Mouse (Mus musculus): ENCODE data around the gene Nav1. TPM values are rescaled to one million over a fixed set of nuclear protein-coding genes. Genes with fewer than 3 reads are reported as not detected.
A peak's percentile ranks its signal among the peaks of the same experiment; 100 is the strongest.

Gene Nav1
- polyA plus RNA-seq, 1 experiment from 2014 or later = 38.1 TPM

GRCm38 (mm10) chr1:135520550-135521168 lies 86.4 kb downstream of the Nav1 start:
- Histone ChIP-seq H3K27ac (no peak overlapping the region), H3K9ac (replicated peaks) (no peak overlapping the region), H3K36me3 (peaks cover 9% of the 10 kb centered on the region), H3K4me3 (replicated peaks) (no peak overlapping the region), H3K27me3 (no peaks in the 10 kb centered on the region), H3K4me2 (replicated peaks) (no peak overlapping the region), H3K4me1 (replicated peaks) (peaks cover 30% of the 10 kb centered on the region), H3K9me3 (no peaks in the 10 kb centered on the region)
- ATAC-seq = no peak
- WGBS = 87% methylated on average over 13 of the region's 13 CpGs

DNA sequence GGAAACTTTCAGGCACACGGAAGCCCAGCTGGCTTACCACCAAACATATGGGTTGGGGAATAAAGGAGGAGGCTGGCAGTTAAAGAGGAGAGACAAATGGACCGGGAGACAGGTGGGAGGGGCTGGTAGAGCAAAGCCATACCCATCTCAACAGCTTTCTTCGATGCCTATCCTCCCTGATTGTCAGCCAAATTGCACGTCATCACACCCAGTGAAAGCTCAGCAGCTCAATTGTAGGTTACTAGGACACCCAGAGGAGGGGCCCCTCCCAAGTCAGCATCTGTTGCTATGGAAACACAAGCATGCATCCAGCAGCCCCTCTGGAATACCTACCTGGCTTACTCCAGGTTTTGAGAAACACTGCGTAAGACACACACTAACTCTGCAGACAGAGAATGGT lies 88.4 kb downstream of the Nav1 start:
- Histone ChIP-seq H3K4me2 (replicated peaks) (no peak overlapping the region; the same call in 1 of the 2 replicates), H3K9ac (replicated peaks) (no peak overlapping the region), H3K27ac (0 out of 2 replicates have a peak overlapping the region, but pooled peaks have one; percentile 4), H3K4me3 (replicated peaks) (no peak overlapping the region), H3K36me3 (peaks cover 9% of the 10 kb centered on the region), H3K9me3 (no peaks in the 10 kb centered on the region), H3K27me3 (no peaks in the 10 kb centered on the region), H3K4me1 (replicated peaks) (peaks cover 46% of the 10 kb centered on the region)
- ATAC-seq = peak; percentile 76
- 28% methylated on average over 5 of the region's 5 CpGs for WGBS

GRCm38 (mm10) chr1:135517469-135517868 lies 89.6 kb downstream of the Nav1 start:
- 87% methylated on average over 6 of the region's 6 CpGs for WGBS
- Histone ChIP-seq H3K4me1 (replicated peaks) (peaks cover 57% of the 10 kb centered on the region), H3K27me3 (no peaks in the 10 kb centered on the region)

DNA sequence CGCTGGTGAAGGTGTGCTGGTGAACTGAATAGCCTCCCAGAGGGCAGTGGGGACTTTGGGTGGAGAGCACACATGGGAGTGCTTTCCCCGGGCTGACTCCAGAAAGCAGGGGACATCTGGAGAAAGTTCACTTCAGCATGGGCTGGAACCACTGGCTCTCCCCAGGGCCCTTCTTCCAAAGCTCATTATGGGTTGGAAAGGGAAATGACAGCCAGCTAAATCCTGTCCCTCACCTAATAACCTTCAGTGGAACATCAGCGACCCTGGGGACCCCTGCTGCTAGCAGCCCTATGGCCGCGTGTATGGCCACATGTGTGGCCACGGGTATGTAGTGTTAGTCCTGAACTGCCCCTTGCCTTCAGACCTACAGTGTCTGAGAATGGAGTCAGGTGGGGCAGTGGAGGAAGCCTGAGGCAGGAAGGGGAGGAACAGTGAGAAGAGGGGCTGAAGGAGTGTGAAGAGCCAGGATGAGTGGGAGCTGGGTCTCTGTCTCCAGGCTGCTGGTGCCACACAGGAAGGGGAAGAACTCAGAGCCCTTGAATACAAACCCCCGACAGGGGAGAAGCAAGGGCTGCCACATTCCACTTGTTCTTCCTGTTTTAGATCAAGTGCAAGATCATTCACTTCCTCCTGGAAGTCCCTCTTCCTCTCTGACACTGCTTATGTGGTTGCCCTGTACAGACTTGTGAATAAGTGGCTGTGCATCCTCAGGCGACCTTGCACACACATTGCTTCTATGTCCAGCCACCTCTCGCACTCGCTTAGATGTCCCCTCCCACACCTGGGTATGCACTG lies 90.4 kb downstream of the Nav1 start:
- H3K27ac ChIP-seq = no peak overlapping the region
- H3K36me3 ChIP-seq = peaks cover 2% of the 10 kb centered on the region
- no peak overlapping the region for H3K4me2 ChIP-seq (replicated peaks)
- H3K4me3 ChIP-seq (replicated peaks) = no peak overlapping the region
- no peaks in the 10 kb centered on the region for H3K27me3 ChIP-seq
- peaks cover 61% of the 10 kb centered on the region for H3K4me1 ChIP-seq (replicated peaks)
- no peaks in the 10 kb centered on the region for H3K9me3 ChIP-seq
- H3K9ac ChIP-seq (replicated peaks) = no peak overlapping the region
- WGBS = 78% methylated on average over 10 of the region's 10 CpGs
- ATAC-seq = no peak

More at GRCm38 (mm10) chr1:135517469-135517868, 89.6 kb downstream of the Nav1 start:
- ATAC-seq = no peak
- Histone ChIP-seq H3K27ac (no peak overlapping the region), H3K4me3 (replicated peaks) (no peak overlapping the region), H3K9ac (replicated peaks) (no peak overlapping the region), H3K9me3 (no peaks in the 10 kb centered on the region), H3K4me2 (replicated peaks) (no peak overlapping the region), H3K36me3 (peaks cover 4% of the 10 kb centered on the region)

GRCm38 (mm10) chr1:135515633-135516238 lies 91.4 kb downstream of the Nav1 start:
- H3K4me1 ChIP-seq (replicated peaks) = peaks cover 70% of the 10 kb centered on the region

GRCm38 (mm10) chr1:135514913-135515632 lies 92.0 kb downstream of the Nav1 start:
- H3K4me2 ChIP-seq (replicated peaks) = no peak overlapping the region
- H3K27ac ChIP-seq = no peak overlapping the region
- no peaks in the 10 kb centered on the region for H3K9me3 ChIP-seq
- peaks cover 73% of the 10 kb centered on the region for H3K4me1 ChIP-seq (replicated peaks)
- WGBS = 72% methylated on average over 9 of the region's 9 CpGs
- H3K27me3 ChIP-seq = 0 out of 2 replicates have a peak, but pooled peaks cover 6% of the 10 kb centered on the region
- ATAC-seq = no peak
- H3K4me3 ChIP-seq (replicated peaks) = no peak overlapping the region
- no peak overlapping the region for H3K9ac ChIP-seq (replicated peaks)
- H3K36me3 ChIP-seq = no peaks in the 10 kb centered on the region

More at GRCm38 (mm10) chr1:135515633-135516238, 91.4 kb downstream of the Nav1 start:
- no peak overlapping the region for H3K4me2 ChIP-seq (replicated peaks)
- H3K4me3 ChIP-seq (replicated peaks) = no peak overlapping the region
- H3K27ac ChIP-seq = no peak overlapping the region
- no peak overlapping the region for H3K9ac ChIP-seq (replicated peaks)
- no peaks in the 10 kb centered on the region for H3K36me3 ChIP-seq
- no peak for ATAC-seq
- 84% methylated on average over 12 of the region's 12 CpGs for WGBS
- 0 out of 2 replicates have a peak, but pooled peaks cover 6% of the 10 kb centered on the region for H3K27me3 ChIP-seq
- H3K9me3 ChIP-seq = no peaks in the 10 kb centered on the region

GRCm38 (mm10) chr1:135514046-135514445 lies 93.0 kb downstream of the Nav1 start:
- Histone ChIP-seq H3K4me1 (replicated peaks) (peaks cover 78% of the 10 kb centered on the region), H3K9ac (replicated peaks) (no peak overlapping the region), H3K36me3 (no peaks in the 10 kb centered on the region), H3K4me3 (replicated peaks) (no peak overlapping the region), H3K4me2 (replicated peaks) (no peak overlapping the region), H3K27me3 (peaks cover 12% of the 10 kb centered on the region), H3K27ac (no peak overlapping the region; the same call in 1 of the 2 replicates), H3K9me3 (no peaks in the 10 kb centered on the region)
- WGBS = 69% methylated on average over 4 of the region's 4 CpGs
- no peak for ATAC-seq

- Histone ChIP-seq H3K4me2 (replicated peaks) (no peak overlapping the region), H3K9me3 (no peaks in the 10 kb centered on the region), H3K36me3 (no peaks in the 10 kb centered on the region), H3K27ac (no peak overlapping the region), H3K9ac (replicated peaks) (peak overlapping the region; percentile 5; the same call in 1 of the 2 replicates), H3K4me3 (replicated peaks) (no peak overlapping the region), H3K4me1 (replicated peaks) (peaks cover 78% of the 10 kb centered on the region), H3K27me3 (peaks cover 18% of the 10 kb centered on the region)
- no peak for ATAC-seq
- whole genome bisulfite sequencing = 59% methylated on average over 5 of the region's 5 CpGs
Measured at GRCm38 (mm10) chr1:135513464-135513863, 93.6 kb downstream of the Nav1 start.

GRCm38 (mm10) chr1:135510346-135510977 lies 96.6 kb downstream of the Nav1 start:
- no peaks in the 10 kb centered on the region for H3K9me3 ChIP-seq
- peak overlapping the region; percentile 80 for H3K9ac ChIP-seq (replicated peaks)
- WGBS = under 1% methylated on average over 30 of the region's 30 CpGs
- H3K4me1 ChIP-seq (replicated peaks) = peaks cover 76% of the 10 kb centered on the region
- peak overlapping the region; percentile 83 for H3K27ac ChIP-seq
- H3K4me3 ChIP-seq (replicated peaks) = peak overlapping the region; percentile 64
- ATAC-seq = peak; percentile 85
- no peaks in the 10 kb centered on the region for H3K36me3 ChIP-seq
- peaks cover 19% of the 10 kb centered on the region for H3K27me3 ChIP-seq
- peak overlapping the region; percentile 68 for H3K4me2 ChIP-seq (replicated peaks)

- Histone ChIP-seq H3K4me1 (replicated peaks) (peaks cover 77% of the 10 kb centered on the region), H3K36me3 (no peaks in the 10 kb centered on the region), H3K4me2 (replicated peaks) (peak overlapping the region; percentile 68), H3K9me3 (no peaks in the 10 kb centered on the region), H3K27me3 (peaks cover 19% of the 10 kb centered on the region), H3K4me3 (replicated peaks) (peak overlapping the region; percentile 64), H3K9ac (replicated peaks) (peak overlapping the region; percentile 80), H3K27ac (0 out of 2 replicates have a peak overlapping the region, but pooled peaks have one; percentile 83)
- ATAC-seq = peak; percentile 16
- WGBS = 8% methylated on average over 16 of the region's 16 CpGs
Measured at GRCm38 (mm10) chr1:135509145-135510084, 97.7 kb downstream of the Nav1 start.
